Mouse (Mus musculus): ENCODE measurements around the gene Aph1a. TPM values are rescaled to one million over a fixed set of nuclear protein-coding genes. Genes with fewer than 3 reads are reported as not detected.
A peak's percentile ranks its signal among the peaks of the same experiment; 100 is the strongest.

Gene Aph1a
- total and polyA plus RNA-seq, 2 experiments from 2014 or later = 46.0 to 77.2 TPM

DNA sequence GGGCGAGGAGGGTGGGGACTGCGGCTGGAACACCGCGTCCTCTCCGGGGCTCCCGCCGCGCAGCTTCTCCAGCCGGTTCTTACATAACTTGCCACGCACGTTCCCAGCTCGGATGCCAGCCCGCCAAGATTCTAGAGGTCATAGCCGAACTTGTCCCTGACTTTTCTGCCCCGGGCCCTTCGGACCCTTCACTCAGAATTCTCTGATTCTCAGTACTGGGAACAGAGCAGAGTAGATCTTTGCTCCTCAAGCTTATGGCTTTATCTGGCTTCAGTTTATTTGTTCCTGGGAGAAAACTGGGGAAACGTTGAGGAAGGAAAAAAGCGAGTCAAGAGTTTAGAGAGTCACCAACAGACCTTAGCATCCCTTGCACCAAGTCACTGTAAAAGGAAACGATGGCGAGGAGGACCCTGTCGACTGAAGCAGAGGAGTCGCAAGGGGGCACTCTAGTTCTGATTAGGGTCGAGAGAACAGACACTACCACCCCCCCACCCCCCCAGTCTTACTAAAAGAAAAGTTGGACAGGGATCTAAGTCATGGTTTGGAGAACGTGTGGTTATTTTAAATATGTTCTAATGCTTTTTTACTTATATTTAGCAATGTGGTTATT, 10.8 kb upstream of the Aph1a start:
- WGBS = 3% methylated on average over 24 of the region's 24 CpGs
- Histone ChIP-seq H3K27ac (ENCODE audit: low read depth, low read length) (no peak overlapping the region), H3K9me3 (ENCODE audit: low read length) (no peaks in the 10 kb centered on the region)

DNA sequence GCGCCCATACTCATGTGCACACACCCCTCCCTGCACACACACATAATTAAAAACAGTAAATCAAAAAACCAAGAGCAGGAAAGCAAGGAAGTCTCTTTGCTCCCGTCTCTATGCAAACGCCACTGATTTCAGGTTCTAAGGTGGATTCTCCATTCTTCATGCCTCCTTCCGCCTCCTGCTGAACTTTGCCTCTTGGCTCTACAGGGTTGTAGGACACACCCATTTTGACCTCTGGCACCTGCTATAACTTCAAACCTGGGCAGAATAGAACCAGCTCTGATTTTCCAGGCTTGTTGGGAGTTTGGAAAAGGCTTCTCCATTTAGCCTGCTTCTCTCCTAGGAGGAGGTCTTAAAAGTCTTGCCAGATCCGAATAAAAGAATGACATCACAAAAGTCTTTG, 9.4 kb upstream of the Aph1a start:
- WGBS = 80% methylated on average over 5 of the region's 5 CpGs
- Histone ChIP-seq H3K4me3 (ENCODE audit: low read depth, low read length) (no peak overlapping the region), H3K27me3 (ENCODE audit: insufficient read depth, low read length) (no peaks in the 10 kb centered on the region), H3K4me2 (ENCODE audit: low read depth) (no peak overlapping the region), H3K4me1 (ENCODE audit: insufficient read depth) (peaks cover 5% of the 10 kb centered on the region; the same call in 1 of the 2 replicates), H3K9ac (no peak overlapping the region), H3K36me3 (ENCODE audit: insufficient read depth) (no peaks in the 10 kb centered on the region), H3K9me3 (ENCODE audit: low read length) (no peaks in the 10 kb centered on the region), H3K27ac (ENCODE audit: low read depth, low read length) (no peak overlapping the region)
- DNase-seq (no peak), ATAC-seq (no peak)
- TF ChIP-seq CTCF (IDR thresholded peaks at IDR 0.05; ENCODE audit: low read depth) = no peak

More for the DNA sequence above, 10.8 kb upstream of the Aph1a start:
- H3K36me3 ChIP-seq (ENCODE audit: insufficient read depth) = no peaks in the 10 kb centered on the region
- no peak for ATAC-seq
- peak; percentile 59 for DNase-seq
- peak overlapping the region; percentile 79 for H3K4me2 ChIP-seq (ENCODE audit: low read depth)
- peak overlapping the region; percentile 19; the same call in 1 of the 2 replicates for H3K9ac ChIP-seq
- peak; percentile 56 for TF ChIP-seq CTCF (IDR thresholded peaks at IDR 0.05; ENCODE audit: low read depth)
- no peaks in the 10 kb centered on the region for H3K27me3 ChIP-seq (ENCODE audit: insufficient read depth, low read length)
- H3K4me3 ChIP-seq (ENCODE audit: low read depth, low read length) = peak overlapping the region; percentile 43
- H3K4me1 ChIP-seq (ENCODE audit: insufficient read depth) = peaks cover 5% of the 10 kb centered on the region; the same call in 1 of the 2 replicates

DNA sequence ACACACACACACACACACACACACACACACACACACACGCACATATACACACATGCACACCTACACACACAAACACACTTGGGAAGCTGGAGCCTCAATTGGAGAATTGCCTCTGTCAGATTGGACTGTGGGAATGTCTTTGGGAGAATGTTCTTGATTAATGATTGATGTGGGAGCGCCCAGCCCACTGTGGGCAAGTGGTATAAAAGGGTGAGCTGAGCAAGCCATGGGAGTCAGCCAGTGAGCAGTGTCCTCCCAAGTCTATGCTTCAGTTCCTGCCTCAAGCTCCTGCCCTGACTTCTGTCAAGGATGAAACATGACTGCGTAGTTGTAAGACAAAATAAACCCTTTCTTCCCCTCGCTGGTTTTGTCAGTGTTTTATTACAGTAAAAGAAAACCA, 6.2 kb upstream of the Aph1a start:
- Histone ChIP-seq H3K9me3 (ENCODE audit: low read length) (no peaks in the 10 kb centered on the region), H3K4me1 (ENCODE audit: insufficient read depth) (no peaks in the 10 kb centered on the region; the same call in 1 of the 2 replicates), H3K4me2 (ENCODE audit: low read depth) (no peak overlapping the region), H3K36me3 (ENCODE audit: insufficient read depth) (no peaks in the 10 kb centered on the region), H3K4me3 (ENCODE audit: low read depth, low read length) (no peak overlapping the region), H3K27ac (ENCODE audit: low read depth, low read length) (no peak overlapping the region), H3K9ac (no peak overlapping the region), H3K27me3 (ENCODE audit: insufficient read depth, low read length) (no peaks in the 10 kb centered on the region)
- DNase-seq = no peak
- ATAC-seq = no peak
- TF ChIP-seq CTCF (IDR thresholded peaks at IDR 0.05; ENCODE audit: low read depth) = no peak
- WGBS = 85% methylated on average over 4 of the region's 4 CpGs

DNA sequence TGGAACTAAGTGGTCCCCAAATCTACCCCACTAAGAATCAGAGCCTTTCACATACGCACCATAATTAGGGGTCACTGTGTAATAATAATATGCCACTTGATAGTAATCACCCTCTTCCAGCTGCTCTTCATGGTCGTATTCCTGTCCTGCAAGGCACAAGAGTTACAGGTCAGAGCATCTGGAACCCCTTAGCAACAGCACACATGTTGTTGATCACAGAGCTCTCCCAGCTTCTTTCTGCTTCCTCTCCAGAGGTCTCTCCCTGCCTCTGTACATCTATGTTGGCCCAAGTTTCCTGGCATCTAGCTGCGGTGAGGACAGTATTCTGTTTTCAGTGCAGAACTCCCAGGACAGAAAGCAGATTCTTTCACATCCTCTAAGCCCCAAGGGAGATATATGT, 4.1 kb upstream of the Aph1a start:
- no peak overlapping the region for H3K4me3 ChIP-seq (ENCODE audit: low read depth, low read length)
- H3K4me1 ChIP-seq (ENCODE audit: insufficient read depth) = peaks cover 5% of the 10 kb centered on the region; the same call in 1 of the 2 replicates
- H3K9ac ChIP-seq = no peak overlapping the region
- DNase-seq (no peak), ATAC-seq (no peak)
- TF ChIP-seq CTCF (IDR thresholded peaks at IDR 0.05; ENCODE audit: low read depth) = no peak
- H3K27ac ChIP-seq (ENCODE audit: low read depth, low read length) = no peak overlapping the region
- H3K4me2 ChIP-seq (ENCODE audit: low read depth) = no peak overlapping the region
- no peaks in the 10 kb centered on the region for H3K9me3 ChIP-seq (ENCODE audit: low read length)
- H3K27me3 ChIP-seq (ENCODE audit: insufficient read depth, low read length) = no peaks in the 10 kb centered on the region
- no peaks in the 10 kb centered on the region for H3K36me3 ChIP-seq (ENCODE audit: insufficient read depth)
- 83% methylated on average over 3 of the region's 3 CpGs for WGBS

DNA sequence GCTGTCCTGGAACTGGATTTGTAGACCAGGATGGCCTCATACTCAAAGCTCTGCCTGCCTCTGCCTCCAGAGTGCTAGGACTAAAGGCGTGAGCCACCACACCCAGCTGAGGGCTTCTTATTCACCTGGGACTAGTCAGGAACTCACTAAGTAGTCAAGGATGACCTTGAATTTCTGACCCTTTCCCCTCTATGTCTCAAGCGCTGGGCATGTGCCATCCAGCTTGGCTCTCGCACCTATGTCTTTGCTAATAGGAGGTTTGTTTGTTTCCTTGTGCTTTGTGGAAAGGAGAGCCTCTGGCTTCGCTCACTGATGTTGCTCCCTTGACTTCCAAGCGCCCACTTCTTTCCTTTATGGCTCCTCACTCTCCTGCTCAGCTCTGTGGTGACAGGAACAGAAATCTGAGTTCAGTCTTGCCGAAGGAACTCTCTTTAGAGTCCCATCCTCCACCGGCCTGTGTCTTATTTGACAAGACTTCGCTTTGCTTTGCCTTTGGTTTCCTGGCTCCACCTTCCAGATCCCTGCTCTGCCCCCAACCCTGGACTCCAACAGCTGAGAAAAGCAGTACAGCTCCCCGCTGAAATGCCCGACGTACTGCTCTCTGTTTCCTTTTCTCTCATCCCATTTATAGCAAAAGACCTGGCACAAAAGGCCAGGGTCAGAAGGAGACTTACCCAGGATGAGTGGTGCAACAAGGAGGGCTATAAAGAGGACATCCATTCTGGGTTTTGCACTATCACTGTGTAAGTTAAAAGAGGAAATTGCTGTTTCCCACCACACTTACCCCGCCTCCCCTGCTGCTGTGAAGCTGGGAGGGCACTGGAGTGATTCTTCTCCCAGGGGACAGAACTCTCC, 2.3 kb upstream of the Aph1a start, which contains the start of gene BC028528:
BC028528 (minus strand) TSS at position 795 of the 855 bp plus-strand sequence.
- H3K9ac ChIP-seq = no peak within 1 kb of the TSS
- no peak within 1 kb of the TSS for H3K4me3 ChIP-seq (ENCODE audit: low read depth, low read length)
- H3K4me2 ChIP-seq (ENCODE audit: low read depth) = no peak within 1 kb of the TSS
- H3K9me3 ChIP-seq (ENCODE audit: low read length) = no peaks in the 10 kb centered on the region
- H3K36me3 ChIP-seq (ENCODE audit: insufficient read depth) = no peaks in the 10 kb centered on the region
- peaks cover 8% of the 10 kb centered on the region for H3K4me1 ChIP-seq (ENCODE audit: insufficient read depth)
- WGBS = 31% methylated on average over 12 of the region's 12 CpGs
- H3K27me3 ChIP-seq (ENCODE audit: insufficient read depth, low read length) = no peaks in the 10 kb centered on the region
- DNase-seq = no peak
- peak within 1 kb of the TSS; percentile 45; the same call in 1 of the 2 replicates for H3K27ac ChIP-seq (ENCODE audit: low read depth, low read length)
- no peak for ATAC-seq
- no peak for TF ChIP-seq CTCF (IDR thresholded peaks at IDR 0.05; ENCODE audit: low read depth)

DNA sequence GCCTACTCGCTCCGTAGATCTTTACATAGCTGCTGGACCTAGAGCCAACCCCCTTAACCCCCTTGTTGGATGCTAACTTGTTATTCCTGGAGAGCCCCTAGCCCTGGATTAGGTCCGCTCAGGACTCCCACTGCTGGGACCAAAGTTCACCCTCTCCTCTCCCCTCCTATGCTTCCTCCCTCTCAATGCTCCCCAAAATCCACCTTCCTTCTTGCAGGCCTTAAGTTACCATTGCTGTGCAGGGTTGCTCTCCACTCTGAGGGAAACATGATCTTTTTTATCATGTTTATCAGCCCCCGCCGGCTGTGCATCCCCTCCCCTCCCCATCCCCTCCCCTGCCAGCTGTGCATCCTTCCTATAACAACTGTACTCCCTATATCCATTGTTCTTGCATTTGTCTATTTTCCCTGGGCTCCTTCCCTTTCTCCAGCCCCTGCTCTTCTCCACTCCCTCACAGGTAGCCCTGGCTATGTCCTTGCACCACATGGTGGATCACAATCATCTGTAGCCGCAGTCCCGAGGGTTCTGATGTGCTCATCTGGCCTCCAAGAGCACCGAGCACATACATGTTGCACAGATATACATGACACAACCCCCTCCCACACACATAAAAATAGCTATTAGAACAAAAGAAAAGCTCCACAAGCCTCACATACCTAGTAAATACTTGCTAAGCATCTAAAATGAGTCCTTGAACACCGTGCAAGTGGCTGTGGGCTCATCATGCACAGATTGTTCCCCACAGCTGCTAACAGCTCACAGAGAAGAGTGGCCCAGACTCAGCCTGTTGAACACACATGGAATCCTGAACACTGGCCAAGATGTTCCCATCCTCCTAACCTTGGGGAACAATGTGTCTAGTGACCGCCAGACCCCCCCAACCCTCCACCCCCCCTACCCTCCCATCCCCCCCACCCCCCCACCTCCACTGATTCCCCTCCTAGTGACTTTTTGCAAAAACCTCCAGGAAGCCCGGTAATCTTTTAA, 1.4 kb upstream of the Aph1a start:
- Histone ChIP-seq H3K4me1 (ENCODE audit: insufficient read depth) (peaks cover 8% of the 10 kb centered on the region), H3K4me2 (ENCODE audit: low read depth) (peak overlapping the region; percentile 57; the same call in 1 of the 2 replicates), H3K9ac (no peak overlapping the region), H3K9me3 (ENCODE audit: low read length) (no peaks in the 10 kb centered on the region), H3K36me3 (ENCODE audit: insufficient read depth) (0 out of 2 replicates have a peak, but pooled peaks cover under 1% of the 10 kb centered on the region), H3K27me3 (ENCODE audit: insufficient read depth, low read length) (no peaks in the 10 kb centered on the region), H3K27ac (ENCODE audit: low read depth, low read length) (peak overlapping the region; percentile 45; the same call in 1 of the 2 replicates), H3K4me3 (ENCODE audit: low read depth, low read length) (no peak overlapping the region)
- no peak for ATAC-seq
- WGBS = 46% methylated on average over 11 of the region's 11 CpGs
- TF ChIP-seq CTCF (IDR thresholded peaks at IDR 0.05; ENCODE audit: low read depth) = no peak
- DNase-seq = no peak

Measured in forebrain, postnatal 0 days (tissue).